Mouse (Mus musculus): ENCODE measurements around the gene Cfap43.
A peak's percentile ranks its signal among the peaks of the same experiment; 100 is the strongest.
"Not testable (repeated sequence)": the region's sequence is repeated elsewhere in the genome, so short reads cannot be mapped to it uniquely, and the experiment has no call there.

The Cfap43 gene

DNA sequence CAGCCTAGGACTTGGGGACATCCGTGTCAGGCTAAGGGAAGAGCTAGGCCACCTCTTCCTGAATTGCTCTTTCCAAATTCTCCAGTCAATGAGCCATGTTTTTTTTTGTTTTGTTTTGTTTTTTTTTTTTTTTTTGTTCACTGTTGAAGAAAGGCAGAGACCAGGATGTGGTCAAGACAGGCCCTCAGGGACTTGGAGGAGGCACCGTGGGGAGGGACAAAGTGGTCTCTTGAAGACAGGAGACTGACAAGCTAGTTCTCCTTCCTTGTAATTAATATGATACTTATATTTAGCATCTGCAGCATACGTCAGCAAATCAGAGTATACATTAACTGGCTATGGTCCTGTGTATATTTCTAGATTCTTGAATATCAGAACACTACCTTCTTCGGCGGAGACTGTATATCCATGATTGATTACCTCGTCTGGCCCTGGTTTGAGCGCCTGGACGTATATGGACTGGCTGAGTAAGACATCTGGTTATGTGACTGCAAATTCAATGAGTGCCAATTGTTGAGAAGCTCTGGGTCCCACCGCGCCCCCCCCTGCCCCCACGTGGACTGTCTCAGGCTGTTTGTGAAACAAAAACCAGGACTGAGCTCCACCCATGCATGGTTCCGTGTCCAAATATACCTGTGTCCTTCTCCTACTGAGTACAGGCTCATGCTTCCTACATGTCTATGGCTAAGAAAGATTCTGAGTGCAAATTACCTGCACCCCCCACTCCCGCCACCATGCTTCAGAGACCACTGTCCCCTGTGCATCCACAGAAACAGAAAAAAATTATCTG lies 34.6 kb downstream of the Cfap43 start:
- DNase-seq, result no peak

DNA sequence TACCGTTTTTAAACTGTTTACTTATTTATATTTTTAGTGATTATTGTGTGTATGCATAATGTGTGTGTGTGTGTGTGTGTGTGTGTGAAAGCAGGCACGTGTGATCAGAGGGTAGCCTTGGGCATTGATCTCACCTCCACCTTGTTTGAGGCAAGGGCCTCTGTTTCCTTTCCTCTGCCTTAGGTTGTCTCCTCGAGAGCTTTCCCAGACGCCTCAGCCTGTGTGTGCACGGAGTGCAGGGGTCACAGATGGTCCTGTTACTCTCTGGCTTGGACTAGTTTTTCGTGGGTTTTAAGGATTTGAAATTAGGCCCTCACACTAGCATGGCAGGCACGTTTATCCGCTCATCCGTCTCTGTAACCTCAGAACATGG lies 36.2 kb downstream of the Cfap43 start:
- no peak for DNase-seq

DNA sequence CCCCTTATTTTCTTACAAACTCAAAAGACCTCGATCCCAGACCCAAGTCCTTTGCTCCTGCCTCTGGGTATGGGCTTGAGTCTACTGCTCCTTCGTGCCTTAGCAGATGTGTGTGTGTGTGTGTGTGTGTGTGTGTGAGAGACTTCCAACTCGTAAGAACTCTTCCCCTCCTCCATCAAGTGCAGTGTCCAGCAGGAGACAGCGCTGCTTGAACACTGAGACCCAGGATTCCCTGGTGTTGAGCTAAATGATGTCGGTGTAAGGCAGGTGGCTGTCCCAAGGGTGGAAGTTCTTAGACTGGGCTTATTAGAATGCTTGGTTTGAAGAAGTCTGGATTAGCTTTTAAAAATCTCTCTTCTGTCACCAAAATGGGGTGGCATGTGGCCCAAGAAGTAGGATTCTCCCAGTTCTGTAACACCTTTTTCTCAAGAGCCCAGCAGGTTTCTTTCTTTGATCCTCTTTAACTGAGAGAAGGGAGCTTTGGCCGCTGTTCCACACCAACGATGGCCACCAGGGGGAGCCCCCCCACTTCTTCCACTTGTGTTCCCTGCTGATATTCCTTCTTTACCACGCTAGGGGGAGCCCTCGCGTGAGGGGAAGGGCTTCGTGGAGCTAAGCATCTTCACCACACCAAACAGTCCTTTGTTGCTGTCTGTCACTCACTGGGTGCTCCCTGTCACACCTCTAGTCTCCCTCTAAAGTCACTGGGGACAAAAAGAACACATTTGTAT lies 36.8 kb downstream of the Cfap43 start:
- DNase-seq, result peak; percentile 84 to 90

DNA sequence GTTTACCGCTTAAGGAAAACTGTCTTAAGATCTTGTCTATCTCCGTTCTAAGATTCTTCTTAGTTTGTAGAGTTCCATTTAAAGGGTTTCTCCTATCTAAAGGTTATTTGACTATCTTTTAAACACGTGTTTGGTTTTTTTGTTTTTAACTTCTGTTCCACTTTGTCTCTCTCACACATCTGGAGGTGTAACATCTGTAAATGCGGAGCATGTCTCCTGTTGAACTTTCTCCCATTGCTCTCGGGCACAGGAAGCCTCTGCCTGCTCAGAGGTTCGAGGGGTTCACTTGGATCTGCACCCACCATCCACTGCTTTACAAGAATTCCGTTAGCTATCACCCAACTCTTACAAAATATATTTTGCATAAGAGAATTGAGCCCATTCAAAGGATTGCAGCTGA lies 37.5 kb downstream of the Cfap43 start:
- no peak for DNase-seq

DNA sequence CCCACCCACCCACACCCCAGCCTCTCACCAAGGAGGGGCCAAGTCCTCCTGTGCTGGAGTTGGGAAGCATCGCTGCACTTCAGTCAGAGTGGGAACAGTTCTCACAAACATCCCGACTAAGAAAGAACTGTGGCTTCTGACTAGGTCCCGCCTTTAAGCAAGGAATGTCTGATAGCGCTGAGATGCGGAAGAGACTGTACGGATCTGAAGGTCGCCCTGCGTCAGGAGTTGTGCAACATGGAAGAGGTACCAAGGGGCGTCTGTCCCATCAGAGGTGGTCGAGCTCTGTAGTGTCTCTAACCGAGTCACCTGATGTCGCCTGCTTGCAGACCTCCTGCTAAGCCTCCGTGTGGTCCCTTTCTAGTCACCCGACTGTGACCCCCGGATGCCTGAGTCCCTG lies 42.8 kb downstream of the Cfap43 start:
- DNase-seq, result no peak

DNA sequence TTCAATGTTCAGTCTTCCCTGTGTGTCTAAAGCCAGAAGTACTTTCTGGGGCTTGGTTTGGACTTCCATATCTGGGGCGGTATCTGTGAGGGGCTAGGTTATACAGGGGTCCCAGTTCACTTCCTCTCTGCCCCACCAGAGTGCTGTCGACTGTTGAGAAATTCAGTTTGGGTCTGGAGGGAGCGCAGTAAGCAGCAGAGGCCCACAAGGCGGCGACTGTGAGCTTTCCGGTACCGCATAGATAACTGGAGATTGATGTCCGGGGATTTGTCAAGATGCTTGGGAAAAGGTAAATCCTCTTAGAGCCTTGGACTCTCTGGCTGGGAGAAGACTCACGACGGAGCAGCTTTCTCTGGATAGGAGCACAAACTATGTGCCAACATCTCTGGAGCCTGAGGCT lies 47.6 kb downstream of the Cfap43 start:
- DNase-seq, result peak in 1 of 2 experiments; percentile 31

DNA sequence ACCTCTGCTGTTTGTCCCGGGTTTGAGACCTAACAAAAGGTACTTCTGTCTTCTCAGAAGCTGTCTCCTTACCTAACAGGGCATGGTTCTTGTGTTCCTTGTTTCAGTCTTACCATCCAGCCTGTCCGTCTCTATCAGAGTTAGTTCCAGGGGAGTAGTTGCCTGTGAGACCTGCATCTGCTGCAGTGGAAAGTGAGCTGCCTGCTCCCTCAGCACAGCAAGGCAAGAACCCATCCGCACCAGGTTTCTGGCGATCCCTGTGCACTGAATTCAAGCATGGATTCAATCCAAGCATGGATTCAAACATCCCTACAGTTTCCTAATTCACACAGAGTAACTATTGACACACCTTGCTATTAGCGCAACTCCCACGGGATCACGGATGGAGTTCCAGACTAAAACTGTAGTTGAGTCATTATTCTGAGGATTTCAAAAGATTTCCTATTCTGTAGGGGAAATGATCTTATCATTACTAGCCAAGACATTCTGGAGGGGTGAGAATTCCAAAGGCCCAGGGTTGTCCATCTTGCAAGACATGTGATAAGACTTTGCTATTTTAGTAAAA lies 48.9 kb downstream of the Cfap43 start:
- DNase-seq, result no peak

DNA sequence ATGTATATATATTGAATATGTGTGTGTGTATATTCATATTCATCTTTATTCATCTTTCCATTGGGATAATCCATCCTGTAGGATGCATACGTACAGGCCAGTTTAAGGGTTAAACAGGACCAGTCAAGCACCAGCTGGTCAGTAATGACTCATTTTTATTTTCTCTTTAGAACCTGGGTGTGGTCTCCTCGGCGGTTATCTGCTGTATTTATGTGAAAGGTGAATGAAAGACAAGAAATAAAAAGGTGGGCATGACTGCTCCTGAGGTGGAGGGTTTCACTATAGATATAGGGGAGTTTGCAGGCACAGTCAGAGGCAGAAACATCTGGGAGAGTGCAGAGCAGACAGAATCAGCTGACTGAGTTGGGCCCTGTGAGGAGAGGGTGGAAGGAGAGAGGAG lies 49.6 kb downstream of the Cfap43 start:
- DNase-seq, result no peak

DNA sequence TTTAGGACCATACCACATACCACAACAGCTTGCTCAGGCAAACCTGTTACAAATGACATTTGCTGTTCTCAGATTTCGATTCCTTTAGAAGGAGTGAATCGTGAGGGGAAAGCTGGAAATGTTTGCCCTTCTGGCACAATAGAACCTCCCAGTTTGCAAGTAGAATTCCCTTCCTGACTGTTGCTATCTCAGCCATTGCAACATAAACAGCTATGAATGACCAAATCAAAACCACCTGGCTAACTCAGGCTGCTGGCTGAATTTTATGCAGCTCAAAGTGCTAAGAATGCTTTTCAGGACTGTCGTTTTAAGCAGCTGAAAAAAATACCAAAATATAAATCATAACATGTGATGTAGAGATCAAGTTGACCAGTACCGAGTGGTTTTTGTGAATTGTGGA lies 50.1 kb downstream of the Cfap43 start:
- no peak for DNase-seq

DNA sequence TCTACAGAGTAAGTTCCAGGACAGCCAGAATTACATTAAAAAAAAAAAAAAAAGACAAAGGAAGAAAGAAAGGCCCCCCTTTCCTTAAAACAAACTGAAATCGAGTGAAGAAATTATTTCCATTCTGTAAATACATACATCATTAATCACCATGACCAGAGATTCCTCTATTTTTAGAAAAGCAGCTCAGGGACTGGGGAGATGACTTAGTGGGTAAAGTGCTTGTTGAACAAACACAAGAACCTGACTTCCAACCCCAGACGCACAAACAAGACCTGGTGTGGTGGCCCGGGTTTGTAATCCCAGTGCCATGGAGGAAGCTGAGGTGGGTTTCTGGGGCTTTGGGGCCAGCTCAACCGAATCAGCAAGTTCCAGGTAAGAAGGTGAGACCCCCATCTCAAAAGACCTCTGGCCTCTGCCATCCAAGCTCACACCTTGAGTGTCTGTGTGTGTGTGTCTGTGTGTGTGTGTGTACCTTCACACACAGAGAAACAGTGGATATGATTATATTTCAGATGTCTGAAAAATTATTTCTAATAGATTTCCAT lies 51.4 kb downstream of the Cfap43 start:
- DNase-seq, result no peak

DNA sequence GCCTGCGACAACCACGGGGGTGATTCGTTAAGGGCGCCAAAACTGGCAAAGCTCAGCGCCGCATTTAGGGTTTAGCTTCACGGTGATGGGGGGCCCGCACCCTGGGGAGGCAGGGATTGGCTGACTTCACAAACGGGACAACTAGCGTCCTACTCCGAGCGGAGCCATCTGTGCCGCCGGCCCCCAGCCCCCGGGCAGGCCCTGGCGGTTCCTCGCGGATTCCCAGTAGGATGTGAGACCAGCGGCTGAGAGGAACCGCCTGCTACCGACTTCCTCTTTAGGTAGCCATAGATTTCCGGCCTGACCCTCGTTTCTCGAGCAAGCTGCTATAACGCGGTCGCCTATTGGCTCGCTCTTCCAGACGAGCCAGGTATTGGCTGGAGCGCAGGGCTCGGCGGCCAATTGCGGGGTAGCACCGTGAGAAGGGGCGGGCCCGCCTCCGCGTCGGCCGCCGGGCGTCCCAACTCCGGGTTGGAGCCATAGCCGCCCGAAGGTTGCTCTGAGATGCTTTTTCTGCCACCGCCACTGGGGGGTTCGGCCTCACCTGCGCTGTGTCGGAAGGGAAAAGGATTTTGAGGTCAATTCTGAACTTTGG lies 53.6 kb downstream of the Cfap43 start, which contains the start of gene Gsto2:
Gene Gsto2 (plus strand): TSS at position 182 of the 595 bp plus-strand sequence.
- peak; percentile 95 to 97 for DNase-seq

DNA sequence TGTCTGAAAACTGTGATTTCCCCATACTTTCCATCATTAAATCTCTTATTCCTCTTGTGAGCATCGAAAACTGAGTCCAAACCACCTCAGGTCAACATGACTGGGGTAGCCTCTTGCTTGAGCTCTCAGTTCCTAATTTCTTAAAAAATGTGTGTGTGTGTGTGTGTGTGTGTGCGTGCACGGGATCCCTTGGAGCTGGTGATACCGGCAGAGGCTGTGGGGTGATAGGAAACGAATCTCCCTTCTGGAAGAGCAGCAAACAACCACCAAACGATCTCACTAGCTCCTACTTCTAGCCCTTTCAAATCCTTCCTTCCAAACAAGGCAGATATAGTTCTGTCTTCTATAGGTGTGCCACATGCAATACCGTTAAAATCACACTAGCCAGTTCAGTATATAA lies 54.4 kb downstream of the Cfap43 start:
- DNase-seq, result no peak

DNA sequence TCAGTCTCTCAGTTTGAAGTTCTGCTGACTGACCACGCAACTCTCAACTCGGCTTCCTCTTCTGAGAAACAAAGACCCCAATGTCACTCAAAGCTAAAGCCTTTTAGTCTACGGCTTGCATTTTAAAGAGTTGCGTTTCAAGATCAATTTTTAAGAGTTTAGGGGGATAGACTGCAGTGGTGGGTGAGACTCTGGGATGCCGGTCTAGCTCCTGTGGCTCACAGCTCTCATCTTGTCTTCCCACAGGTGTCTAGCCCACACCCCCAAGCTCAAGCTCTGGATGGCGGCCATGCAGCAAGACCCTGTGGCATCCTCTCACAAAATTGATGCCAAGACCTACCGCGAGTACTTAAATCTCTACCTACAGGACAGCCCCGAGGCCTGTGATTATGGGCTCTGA lies 55.0 kb downstream of the Cfap43 start:
- DNase-seq, result no peak

DNA sequence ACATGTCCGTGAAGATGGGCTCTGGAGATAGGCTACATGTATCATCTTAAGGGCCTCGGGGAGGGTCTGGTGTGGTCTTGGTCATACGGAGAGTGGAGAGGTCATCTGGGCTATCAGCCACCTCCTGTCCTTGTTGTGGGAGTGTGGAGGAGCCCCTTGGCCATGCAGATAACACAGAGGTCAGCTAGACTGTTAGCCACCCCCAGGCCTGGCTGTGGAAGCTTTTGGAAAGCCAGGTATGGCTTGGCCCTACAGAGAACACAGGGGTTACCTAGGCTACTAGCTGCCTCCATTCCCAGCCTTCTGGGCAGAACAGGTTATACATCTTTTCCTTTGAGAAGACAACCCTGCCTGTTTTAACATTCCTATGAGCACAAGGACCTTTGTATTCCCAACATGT lies 56.5 kb downstream of the Cfap43 start:
- DNase-seq, result no peak

DNA sequence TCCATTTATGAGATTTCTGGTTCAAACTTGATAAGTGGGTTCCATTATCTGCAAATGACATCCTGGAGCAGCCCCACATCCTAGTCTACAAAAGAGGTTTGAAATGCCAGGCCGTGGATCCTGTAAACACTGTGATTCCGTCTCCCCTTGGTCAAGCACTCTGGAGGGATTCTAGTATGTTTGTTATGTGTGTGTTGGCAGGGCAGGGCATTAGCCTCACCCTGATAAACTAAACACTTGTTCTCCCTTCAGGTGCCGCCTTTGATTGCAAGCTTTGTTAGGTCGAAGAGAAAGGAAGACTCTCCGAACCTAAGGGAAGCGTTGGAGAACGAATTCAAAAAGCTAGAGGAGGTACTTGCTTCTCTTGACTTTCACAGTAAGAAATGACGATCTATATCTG lies 59.9 kb downstream of the Cfap43 start:
- no peak for DNase-seq

DNA sequence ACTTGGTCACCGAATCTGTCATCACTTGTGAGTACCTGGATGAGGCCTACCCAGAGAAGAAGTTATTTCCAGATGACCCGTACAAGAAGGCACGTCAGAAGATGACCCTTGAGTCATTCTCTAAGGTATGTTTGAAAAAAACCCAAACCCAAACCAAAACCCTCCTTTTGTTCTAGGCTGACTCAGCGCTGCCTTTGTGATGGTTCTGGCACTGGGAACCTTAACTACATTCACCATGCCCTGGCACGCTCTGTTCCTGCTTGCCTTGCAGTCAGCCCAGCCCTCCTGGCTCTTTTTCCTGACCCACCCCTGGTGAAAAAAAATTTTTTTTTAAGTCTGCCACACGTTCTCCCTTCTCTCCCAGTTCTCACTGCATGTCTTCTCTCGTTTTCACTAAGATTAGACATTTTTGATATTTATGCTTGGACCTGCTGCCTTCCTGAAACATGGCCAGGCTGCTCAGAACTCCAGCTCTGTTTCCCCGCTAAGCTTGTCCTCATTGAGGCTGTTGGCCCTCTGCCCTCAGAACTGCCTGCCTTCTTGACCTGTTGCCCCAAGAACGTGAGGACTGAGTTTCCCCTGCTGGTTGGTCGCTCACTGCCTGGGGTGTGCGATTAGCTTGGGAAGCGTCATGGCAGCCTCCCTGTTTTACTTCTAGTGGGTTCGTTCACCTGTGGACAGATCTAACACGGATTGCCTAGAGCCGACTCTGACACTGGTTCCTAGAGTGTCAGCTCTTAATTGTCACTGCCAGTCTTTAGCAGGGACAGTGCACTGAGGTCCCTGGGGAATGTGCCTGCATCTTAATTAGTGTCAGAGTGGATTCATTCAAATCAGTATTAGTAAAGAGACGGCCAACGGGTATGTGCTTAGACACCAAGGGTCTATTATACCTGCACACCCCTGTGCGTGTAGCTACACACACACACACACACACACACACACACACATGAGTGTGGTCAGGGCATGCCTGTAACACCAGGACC lies 60.8 kb downstream of the Cfap43 start:
- DNase-seq, result no peak

DNA sequence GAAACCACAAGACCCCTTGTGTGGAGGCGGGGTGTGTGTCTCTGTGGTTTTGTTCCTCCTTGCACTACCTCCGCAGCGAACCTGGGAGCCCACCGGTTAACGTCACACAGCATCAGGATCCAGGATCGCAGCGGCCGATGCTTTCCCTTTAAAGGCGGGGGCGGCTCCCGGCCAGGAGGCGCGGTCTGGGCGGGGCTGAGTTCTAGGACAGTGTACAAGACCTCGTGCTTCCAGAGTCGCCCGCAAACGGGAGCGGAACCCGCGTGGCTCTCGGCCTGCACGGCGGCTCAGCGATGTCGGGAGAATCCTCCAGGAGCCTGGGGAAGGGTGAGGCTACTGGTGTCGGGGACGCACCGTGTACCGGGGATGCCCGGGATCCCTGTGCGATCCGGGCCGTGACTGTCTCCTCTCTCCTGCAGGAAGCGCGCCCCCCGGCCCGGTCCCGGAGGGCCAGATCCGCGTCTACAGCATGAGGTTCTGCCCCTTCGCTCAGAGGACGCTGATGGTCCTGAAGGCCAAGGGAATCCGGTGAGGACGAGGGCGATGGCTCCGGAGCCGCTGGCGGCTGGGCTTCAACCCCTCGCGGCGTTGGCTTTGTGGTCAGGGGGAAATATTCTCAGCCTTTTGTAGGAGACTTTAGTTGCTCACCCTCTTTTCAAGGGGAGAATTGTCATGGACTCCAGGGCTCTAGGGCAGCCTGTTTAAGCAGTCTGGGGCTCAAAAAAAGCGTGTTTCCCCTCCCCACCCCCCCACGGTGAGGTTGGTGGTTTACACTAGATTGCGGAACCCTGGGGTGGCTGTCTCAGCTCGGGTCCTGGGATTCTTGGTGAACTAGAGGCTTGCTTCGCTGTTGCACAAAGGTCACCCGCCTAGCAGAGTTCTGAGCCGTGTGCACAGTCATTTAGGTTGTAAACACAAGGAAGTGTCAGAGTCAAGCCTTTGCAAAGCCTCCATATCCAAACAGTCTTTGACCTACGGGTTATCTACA lies 64.0 kb downstream of the Cfap43 start, which contains the start of gene Gsto1:
Gene Gsto1 (plus strand): TSS at position 175 of the 988 bp plus-strand sequence.
- peak; percentile 92 to 94 for DNase-seq

DNA sequence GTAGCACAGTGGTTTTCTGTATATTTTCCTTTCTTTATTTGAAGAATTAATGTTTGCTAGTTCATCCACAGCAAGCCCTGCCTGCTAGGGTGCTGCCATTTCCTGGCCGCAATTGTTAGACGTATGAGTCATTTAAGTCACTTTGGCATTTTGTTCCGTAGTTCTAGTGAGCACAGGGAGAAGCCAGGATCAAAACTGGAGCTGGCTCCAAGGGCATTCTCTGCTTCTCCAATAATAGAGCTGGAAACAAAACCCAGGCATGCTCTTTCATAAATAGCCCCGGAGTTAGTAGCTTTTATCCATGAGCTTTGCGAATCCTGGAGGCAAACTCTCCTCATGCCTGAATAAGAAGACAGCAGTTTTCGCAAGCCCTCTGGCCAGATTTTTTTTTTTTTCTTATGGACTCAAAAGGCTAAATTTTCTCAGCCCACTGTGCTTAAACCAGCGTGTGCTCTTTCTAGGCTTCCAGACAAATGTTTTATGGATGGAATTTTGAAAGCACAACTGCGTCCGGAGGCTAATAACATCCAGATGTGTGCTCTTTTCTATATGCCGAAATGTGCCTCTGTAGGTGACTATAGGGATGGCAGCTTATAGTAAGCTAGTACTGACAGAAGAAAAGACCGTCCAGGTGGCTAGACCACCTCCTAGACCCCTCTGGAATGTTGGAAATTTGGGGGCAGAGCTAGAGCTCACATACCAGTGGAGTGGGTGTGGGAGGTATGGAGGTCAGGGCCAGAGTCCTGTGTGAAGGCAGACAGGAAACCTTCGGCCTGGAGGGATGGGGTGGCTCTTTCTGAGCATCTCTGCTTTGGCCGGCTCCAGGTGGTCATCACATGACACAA lies 64.9 kb downstream of the Cfap43 start:
- no peak for DNase-seq

DNA sequence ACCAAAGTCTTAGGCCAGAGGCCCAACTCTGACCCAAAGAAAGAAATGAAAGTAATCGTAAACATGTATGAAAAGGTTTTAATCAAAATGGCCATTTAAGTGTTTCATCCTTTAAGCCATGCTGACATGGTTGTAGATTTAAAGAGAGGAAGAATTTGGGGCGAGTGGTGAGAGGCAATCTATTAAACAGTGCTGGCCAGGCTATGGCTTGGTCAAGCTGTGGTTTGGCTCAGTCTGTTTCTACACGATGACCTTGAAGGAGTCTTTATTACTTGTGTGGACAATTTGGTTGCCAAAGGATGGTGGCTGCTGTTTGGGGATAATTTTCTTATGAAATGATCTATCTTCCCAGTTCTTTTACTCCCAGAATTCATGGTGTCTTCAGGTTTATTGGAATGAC lies 66.0 kb downstream of the Cfap43 start:
- no peak for DNase-seq

DNA sequence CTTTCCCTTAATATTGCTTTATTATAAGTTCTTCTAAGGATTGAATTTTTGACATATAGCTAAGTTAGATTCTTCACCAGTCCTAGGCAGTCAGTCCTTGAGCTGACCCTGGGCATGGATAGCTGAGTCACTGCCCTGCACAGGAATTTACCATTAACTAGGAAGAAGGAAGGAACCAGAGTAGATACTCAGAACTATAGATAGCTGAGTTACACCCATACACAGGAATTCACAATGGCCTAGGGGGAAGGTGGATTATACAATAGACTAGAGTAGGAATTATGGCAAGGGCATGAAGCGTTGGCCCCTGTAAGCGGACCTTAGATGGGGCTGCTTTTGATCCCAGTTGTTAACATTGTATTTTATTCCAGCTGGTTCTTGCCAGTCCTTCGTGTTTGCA lies 67.0 kb downstream of the Cfap43 start:
- DNase-seq, result not testable (repeated sequence)

All from cerebellum, postnatal 25 days (tissue).